Mouse (Mus musculus): Measurements from ENCODE around the gene Olfr750. TPM values are rescaled to one million over a fixed set of nuclear protein-coding genes. Genes with fewer than 3 reads are reported as not detected.

Gene Olfr750
- polyA plus RNA-seq, 1 experiment from 2014 or later: not detected

DNA sequence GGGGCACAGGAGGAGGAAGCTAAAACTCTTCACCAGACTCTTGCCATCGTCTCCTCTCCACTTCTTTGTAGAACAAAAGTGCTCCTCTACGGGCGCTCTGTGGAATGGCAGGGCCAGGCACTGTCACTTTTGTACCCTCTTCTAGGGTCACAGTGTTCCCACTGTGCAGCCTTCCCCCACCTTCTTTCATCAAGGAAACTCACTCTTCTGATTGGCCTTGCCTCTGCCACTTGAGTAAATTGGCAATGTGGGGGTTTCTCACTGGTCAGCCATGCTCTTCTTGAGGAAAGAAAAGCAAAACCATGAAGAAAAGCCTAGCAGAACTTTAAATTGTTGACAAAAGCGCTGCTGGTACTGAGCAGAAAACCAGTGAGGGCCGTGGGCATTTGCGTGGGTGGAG, 32.5 kb downstream of the Olfr750 start, which contains the start of gene Rnase9:
Rnase9 (minus strand) TSS at position 101 of the 400 bp plus-strand sequence.
- 77% methylated on average over 6 of the region's 6 CpGs for WGBS

DNA sequence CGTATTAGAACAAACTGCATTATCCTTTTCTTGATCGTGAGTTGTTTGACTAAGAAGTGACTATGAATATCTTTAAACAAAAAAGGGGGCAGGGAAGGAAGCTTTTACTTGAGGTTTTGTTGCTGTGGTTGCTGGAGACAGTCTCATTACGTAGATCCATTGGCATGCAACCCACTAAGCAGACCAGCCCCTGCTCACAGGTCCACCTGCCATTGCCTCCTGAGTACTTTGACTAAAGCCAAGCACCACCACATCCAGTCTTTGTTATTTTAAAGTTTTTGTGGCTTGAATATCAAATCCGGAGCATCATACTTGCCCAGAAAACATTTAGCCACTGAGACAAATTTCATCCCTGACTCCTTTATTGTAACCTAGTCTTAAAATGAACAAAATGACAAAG, 38.0 kb downstream of the Olfr750 start:
- no peak for DNase-seq (ENCODE audit: low spot score)
- Histone ChIP-seq H3K27me3 (ENCODE audit: low read depth, poor library complexity, severe bottlenecking) (no peaks in the 10 kb centered on the region), H3K9me3 (replicated peaks) (no peaks in the 10 kb centered on the region), H3K27ac (no peak overlapping the region), H3K4me3 (no peak overlapping the region), H3K4me1 (no peaks in the 10 kb centered on the region), H3K36me3 (no peaks in the 10 kb centered on the region)
- WGBS: 85% methylated on average over 4 of the region's 4 CpGs

More for the DNA sequence above, 32.5 kb downstream of the Olfr750 start, which contains the start of gene Rnase9:
- H3K4me1 ChIP-seq: no peaks in the 10 kb centered on the region
- no peak within 1 kb of the TSS for H3K27ac ChIP-seq
- no peaks in the 10 kb centered on the region for H3K36me3 ChIP-seq
- no peak for DNase-seq (ENCODE audit: low spot score)
- H3K27me3 ChIP-seq (ENCODE audit: low read depth, poor library complexity, severe bottlenecking): no peaks in the 10 kb centered on the region
- H3K9me3 ChIP-seq (replicated peaks): no peaks in the 10 kb centered on the region
- no peak within 1 kb of the TSS for H3K4me3 ChIP-seq

DNA sequence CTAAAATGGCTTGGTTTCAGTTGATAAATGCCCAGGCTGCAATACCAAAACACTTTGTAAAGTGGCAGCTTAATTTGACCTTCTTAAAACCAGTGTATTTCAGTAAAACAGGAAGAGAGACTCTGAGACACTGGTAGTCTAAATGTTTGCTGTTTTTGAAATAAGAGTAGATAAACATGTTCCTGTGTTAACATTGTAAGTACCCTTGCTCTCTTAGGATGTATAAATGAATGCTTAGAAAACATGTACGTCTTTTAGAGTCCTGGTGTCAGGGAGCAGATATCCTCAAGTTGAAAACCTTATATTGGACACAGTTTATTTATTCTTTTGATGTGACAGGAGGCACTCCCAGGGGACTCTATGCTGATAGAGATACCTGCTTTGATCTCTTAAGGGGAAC, 39.0 kb downstream of the Olfr750 start:
- H3K27me3 ChIP-seq (ENCODE audit: low read depth, poor library complexity, severe bottlenecking): no peaks in the 10 kb centered on the region
- H3K9me3 ChIP-seq (replicated peaks): no peaks in the 10 kb centered on the region
- WGBS: 40% methylated on average over 1 of the region's 1 CpGs
- no peak for DNase-seq (ENCODE audit: low spot score)
- no peaks in the 10 kb centered on the region for H3K4me1 ChIP-seq
- H3K4me3 ChIP-seq: no peak overlapping the region
- no peak overlapping the region for H3K27ac ChIP-seq
- no peaks in the 10 kb centered on the region for H3K36me3 ChIP-seq

DNA sequence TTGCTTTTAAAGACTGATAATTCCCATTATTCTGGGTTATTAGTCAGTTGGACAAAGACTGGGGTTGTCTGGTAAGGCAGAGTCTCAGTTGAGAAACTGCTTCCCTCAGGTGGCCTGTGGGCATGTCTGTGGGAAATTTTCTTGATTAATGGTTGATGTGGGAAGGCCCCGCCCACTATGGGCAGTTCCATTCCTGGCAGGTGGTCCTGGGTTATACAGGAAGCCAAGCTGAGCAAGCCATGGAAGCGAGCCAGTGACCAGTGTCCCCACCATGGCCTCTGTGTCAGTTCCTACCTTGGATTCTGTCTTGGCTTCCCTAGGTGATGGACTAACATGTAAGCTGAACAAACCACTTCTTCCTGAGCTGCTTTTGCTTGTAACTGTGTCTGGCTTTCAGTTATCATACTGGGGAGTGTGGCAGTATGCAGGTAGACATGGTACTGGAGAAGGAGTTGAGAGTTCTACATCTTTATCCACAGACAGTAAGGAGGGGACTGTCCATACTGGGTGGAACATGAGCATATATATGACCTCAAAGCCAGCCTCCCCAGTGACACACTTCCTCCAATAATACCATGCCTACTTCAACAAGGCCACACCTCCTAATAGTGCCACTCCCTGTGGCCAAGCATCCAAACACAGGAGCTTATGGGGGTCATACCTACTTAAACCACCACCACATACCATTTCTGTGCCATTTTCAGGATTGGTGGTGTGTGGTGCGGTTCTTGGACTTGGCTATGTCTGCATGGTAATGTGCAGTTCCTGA, 46.7 kb downstream of the Olfr750 start:
- Histone ChIP-seq H3K36me3 (no peaks in the 10 kb centered on the region), H3K27ac (no peak overlapping the region), H3K9me3 (replicated peaks) (no peaks in the 10 kb centered on the region), H3K4me1 (no peaks in the 10 kb centered on the region), H3K4me3 (no peak overlapping the region), H3K27me3 (ENCODE audit: low read depth, poor library complexity, severe bottlenecking) (no peaks in the 10 kb centered on the region)
- DNase-seq (ENCODE audit: low spot score): no peak
- WGBS: 59% methylated on average over 3 of the region's 3 CpGs

DNA sequence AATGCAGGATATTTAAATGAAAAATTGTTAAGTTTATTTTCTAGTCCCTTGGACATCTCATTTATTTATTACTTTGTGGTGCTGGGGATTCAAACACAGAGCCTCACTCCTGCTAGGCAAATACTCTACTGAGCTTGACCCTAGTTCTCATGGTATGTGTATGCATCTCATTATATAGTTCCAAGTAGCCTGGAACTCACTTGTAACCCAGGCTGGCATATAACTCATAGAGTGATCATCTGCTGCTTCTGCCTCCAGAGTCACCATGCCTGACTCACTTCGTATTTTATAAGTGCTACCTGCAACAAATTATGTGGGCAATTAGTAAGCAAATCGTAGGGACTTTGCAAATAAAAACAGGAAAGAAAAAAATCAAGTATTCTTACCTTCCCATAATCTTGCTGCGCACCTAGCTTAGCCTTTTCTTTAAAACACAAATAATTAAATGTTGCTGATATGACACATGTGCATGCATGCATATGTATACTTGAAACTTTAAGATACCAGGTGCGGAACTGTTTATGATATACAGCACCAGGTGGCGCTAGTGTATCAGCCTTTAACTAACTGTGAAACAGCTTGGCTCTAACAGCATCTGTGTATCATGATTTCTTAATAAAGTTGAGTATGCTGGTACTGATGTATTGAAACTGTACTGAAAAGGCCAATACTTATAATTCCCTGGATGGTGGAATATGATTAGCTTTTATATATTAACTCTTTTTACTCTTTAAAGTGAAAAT, 47.7 kb downstream of the Olfr750 start:
- DNase-seq (ENCODE audit: low spot score): peak; percentile 56
- Histone ChIP-seq H3K27ac (no peak overlapping the region), H3K27me3 (ENCODE audit: low read depth, poor library complexity, severe bottlenecking) (no peaks in the 10 kb centered on the region), H3K4me1 (no peaks in the 10 kb centered on the region), H3K4me3 (no peak overlapping the region), H3K36me3 (no peaks in the 10 kb centered on the region), H3K9me3 (replicated peaks) (no peaks in the 10 kb centered on the region)
- 38% methylated on average over 5 of the region's 5 CpGs for WGBS

DNA sequence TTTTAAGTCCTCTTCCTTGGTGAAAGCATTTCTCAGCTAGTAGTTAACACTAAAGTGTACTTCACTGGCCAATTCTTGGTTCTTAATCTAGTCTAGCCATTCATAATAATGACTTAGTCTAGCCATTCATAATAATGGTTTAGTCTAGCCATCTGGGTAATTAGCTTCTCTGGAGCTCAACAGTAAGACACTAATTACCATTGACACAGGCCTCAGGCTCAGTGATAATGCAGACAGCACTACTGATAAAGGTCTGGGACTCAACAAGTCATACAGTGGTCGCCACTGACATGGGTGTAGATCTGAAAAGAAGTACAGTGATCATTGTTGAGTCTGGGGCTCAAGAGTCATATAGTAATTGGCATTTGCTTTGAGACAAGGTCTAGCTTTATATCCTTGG, 49.4 kb downstream of the Olfr750 start:
- no peak overlapping the region for H3K27ac ChIP-seq
- H3K27me3 ChIP-seq (ENCODE audit: low read depth, poor library complexity, severe bottlenecking): no peaks in the 10 kb centered on the region
- no peaks in the 10 kb centered on the region for H3K4me1 ChIP-seq
- H3K4me3 ChIP-seq: no peak overlapping the region
- 87% methylated on average over 1 of the region's 1 CpGs for WGBS
- no peak for DNase-seq (ENCODE audit: low spot score)
- H3K36me3 ChIP-seq: no peaks in the 10 kb centered on the region
- H3K9me3 ChIP-seq (replicated peaks): no peaks in the 10 kb centered on the region

DNA sequence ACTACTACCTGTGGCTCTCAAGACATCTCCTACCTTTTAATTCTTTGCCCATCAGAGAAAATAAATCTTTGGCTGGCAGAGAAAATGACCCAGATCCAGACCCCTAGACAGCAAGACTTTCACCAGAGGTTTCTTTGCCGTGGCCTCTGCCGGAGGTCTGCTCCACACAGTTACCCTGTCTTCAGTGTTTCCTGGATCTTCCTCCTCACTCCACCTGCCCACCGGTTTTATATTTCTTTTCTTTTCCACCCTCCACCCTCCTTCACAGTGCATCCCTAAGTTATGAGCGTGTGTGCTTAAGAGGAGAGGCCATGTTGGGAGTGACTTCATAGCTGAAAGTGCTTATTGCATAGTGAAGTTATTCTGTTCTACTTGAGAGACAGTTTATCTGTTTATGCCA, 50.8 kb downstream of the Olfr750 start:
- no peak for DNase-seq (ENCODE audit: low spot score)
- Histone ChIP-seq H3K4me1 (no peaks in the 10 kb centered on the region), H3K36me3 (no peaks in the 10 kb centered on the region), H3K9me3 (replicated peaks) (no peaks in the 10 kb centered on the region), H3K4me3 (no peak overlapping the region), H3K27me3 (ENCODE audit: low read depth, poor library complexity, severe bottlenecking) (no peaks in the 10 kb centered on the region), H3K27ac (no peak overlapping the region)
- 85% methylated on average over 4 of the region's 4 CpGs for WGBS

DNA sequence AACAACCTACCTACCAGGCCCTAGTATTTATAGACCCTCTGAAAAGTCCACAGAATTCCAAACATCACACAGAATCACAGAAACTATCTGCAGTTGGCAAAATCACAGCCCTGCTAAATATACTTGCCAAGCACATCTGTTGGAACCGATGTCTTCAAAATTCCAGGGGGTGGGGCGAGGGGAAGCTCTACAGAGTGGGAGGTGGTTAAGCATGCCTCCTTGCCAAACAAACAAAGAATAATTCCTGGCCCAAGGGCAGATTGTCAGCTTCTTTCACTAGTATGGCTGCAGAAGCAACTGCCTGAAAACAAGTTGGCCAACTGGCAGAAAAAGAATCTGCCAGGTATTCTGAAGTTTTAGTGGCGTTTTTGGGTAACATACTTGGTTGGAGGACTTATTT, 57.0 kb downstream of the Olfr750 start:
- no peak overlapping the region for H3K4me3 ChIP-seq
- no peaks in the 10 kb centered on the region for H3K27me3 ChIP-seq (ENCODE audit: low read depth, poor library complexity, severe bottlenecking)
- 77% methylated on average over 3 of the region's 3 CpGs for WGBS
- no peaks in the 10 kb centered on the region for H3K4me1 ChIP-seq
- DNase-seq (ENCODE audit: low spot score): no peak
- H3K27ac ChIP-seq: no peak overlapping the region
- H3K36me3 ChIP-seq: no peaks in the 10 kb centered on the region
- H3K9me3 ChIP-seq (replicated peaks): no peaks in the 10 kb centered on the region

Other genes with a start within 250 kb of the Olfr750 start
- gene Tep1, start 203.9 kb downstream of the Olfr750 start, polyA plus RNA-seq (2016; fragmentation: Nextera tagmentation; extraction: Ambion mirVana): 3.8 and 5.7 TPM in 2 replicates
- 0.06 and 0.10 TPM in 2 replicates for gene Klhl33, start 176.9 kb downstream of the Olfr750 start, polyA plus RNA-seq (2016; fragmentation: Nextera tagmentation; extraction: Ambion mirVana)
- gene Osgep, start 149.5 kb downstream of the Olfr750 start, polyA plus RNA-seq (2016; fragmentation: Nextera tagmentation; extraction: Ambion mirVana): 179 and 201 TPM in 2 replicates
- 526 and 613 TPM in 2 replicates for gene Apex1, start 149.5 kb downstream of the Olfr750 start, polyA plus RNA-seq (2016; fragmentation: Nextera tagmentation; extraction: Ambion mirVana)
- 45.4 and 51.9 TPM in 2 replicates for gene Pip4p1, start 143.6 kb downstream of the Olfr750 start, polyA plus RNA-seq (2016; fragmentation: Nextera tagmentation; extraction: Ambion mirVana)
- 88.3 and 89.7 TPM in 2 replicates for gene Pnp, start 143.4 kb downstream of the Olfr750 start, polyA plus RNA-seq (2016; fragmentation: Nextera tagmentation; extraction: Ambion mirVana)
- not detected in 2 replicates for gene Gm49342, start 129.9 kb downstream of the Olfr750 start, polyA plus RNA-seq (2016; fragmentation: Nextera tagmentation; extraction: Ambion mirVana)
- 0.48 and 0.65 TPM in 2 replicates for gene Pnp2, start 118.4 kb downstream of the Olfr750 start, polyA plus RNA-seq (2016; fragmentation: Nextera tagmentation; extraction: Ambion mirVana)
- gene Rnase10, start 66.7 kb downstream of the Olfr750 start, polyA plus RNA-seq (2016; fragmentation: Nextera tagmentation; extraction: Ambion mirVana): not detected in 2 replicates
- gene Rnase9, start 32.6 kb downstream of the Olfr750 start, polyA plus RNA-seq (2016; fragmentation: Nextera tagmentation; extraction: Ambion mirVana): not detected in 2 replicates
- not detected in 2 replicates for gene Rnase11, start 24.3 kb downstream of the Olfr750 start, polyA plus RNA-seq (2016; fragmentation: Nextera tagmentation; extraction: Ambion mirVana)
- 0.30 TPM in 1 of 2 replicates, not detected in the other for gene Rnase12, start 16.8 kb downstream of the Olfr750 start, polyA plus RNA-seq (2016; fragmentation: Nextera tagmentation; extraction: Ambion mirVana)
- gene Rnase4, start 16.6 kb upstream of the Olfr750 start, polyA plus RNA-seq (2016; fragmentation: Nextera tagmentation; extraction: Ambion mirVana): 5.1 and 6.6 TPM in 2 replicates
- gene Ang, start 16.7 kb upstream of the Olfr750 start, polyA plus RNA-seq (2016; fragmentation: Nextera tagmentation; extraction: Ambion mirVana): 1.5 and 1.8 TPM in 2 replicates
- not detected in 2 replicates for gene Eddm3b, start 40.0 kb upstream of the Olfr750 start, polyA plus RNA-seq (2016; fragmentation: Nextera tagmentation; extraction: Ambion mirVana)
- gene Rnase6, start 49.5 kb upstream of the Olfr750 start, polyA plus RNA-seq (2016; fragmentation: Nextera tagmentation; extraction: Ambion mirVana): 0.14 TPM in 1 of 2 replicates, not detected in the other
- 0.15 TPM in 1 of 2 replicates, not detected in the other for gene Rnase1, start 72.3 kb upstream of the Olfr750 start, polyA plus RNA-seq (2016; fragmentation: Nextera tagmentation; extraction: Ambion mirVana)
- gene Rnase2b, start 87.8 kb upstream of the Olfr750 start, polyA plus RNA-seq (2016; fragmentation: Nextera tagmentation; extraction: Ambion mirVana): not detected in 2 replicates
- gene Ang2, start 124.7 kb upstream of the Olfr750 start, polyA plus RNA-seq (2016; fragmentation: Nextera tagmentation; extraction: Ambion mirVana): not detected in 2 replicates
- gene Ear14, start 129.0 kb upstream of the Olfr750 start, polyA plus RNA-seq (2016; fragmentation: Nextera tagmentation; extraction: Ambion mirVana): not detected in 2 replicates
- not detected in 2 replicates for gene Rnase2a, start 181.7 kb upstream of the Olfr750 start, polyA plus RNA-seq (2016; fragmentation: Nextera tagmentation; extraction: Ambion mirVana)

Measured in limb, embryonic 10.5 days (tissue).